Mouse (Mus musculus) frontal cortex, postnatal 10 days (tissue): ENCODE results near the gene Ccdc86.

ENCODE experiments used
- DNase-seq, 2 experiments: peaks; one replicate each; pipeline ENCODE4 v3.0.0; 2022; ENCODE audit warnings: low spot score in 2 of 2, mixed read lengths in 1 of 2

Ccdc86 gene

DNA sequence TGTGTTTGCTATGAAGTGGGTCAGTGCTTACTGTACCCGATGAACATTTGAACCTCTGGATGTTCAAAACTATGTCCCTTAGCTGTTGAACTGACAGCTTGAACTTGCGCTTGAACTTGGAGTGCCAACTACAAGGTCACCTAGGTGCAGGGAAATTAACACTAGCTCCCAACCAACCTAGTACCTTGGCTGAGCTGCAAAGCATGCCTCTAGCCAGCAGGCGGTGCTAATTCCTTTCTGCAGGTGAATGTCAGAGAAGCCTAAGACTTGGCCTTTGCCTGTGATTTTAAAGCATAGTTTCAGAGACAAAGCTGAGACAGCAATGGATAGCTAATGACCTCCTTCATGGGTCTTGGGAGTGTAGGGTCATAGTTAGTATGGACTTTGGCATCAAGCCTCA is 41.2 kb downstream of the Ccdc86 start:
- peak in 1 of 2 experiments; percentile 56 for DNase-seq

DNA sequence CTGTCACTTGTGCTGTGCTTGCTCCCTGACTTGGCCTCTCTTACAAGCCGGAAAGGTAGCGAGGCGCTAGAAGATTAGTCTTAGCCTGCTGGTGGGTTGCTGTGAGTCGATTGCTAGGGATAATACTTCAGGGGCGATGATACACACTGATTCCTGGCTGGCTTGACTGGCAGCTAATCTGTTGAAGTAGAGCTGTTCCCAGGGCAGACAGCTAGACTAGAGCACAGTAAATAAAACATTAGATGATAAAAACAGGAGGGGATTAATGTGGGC is 43.4 kb downstream of the Ccdc86 start:
- no peak for DNase-seq

DNA sequence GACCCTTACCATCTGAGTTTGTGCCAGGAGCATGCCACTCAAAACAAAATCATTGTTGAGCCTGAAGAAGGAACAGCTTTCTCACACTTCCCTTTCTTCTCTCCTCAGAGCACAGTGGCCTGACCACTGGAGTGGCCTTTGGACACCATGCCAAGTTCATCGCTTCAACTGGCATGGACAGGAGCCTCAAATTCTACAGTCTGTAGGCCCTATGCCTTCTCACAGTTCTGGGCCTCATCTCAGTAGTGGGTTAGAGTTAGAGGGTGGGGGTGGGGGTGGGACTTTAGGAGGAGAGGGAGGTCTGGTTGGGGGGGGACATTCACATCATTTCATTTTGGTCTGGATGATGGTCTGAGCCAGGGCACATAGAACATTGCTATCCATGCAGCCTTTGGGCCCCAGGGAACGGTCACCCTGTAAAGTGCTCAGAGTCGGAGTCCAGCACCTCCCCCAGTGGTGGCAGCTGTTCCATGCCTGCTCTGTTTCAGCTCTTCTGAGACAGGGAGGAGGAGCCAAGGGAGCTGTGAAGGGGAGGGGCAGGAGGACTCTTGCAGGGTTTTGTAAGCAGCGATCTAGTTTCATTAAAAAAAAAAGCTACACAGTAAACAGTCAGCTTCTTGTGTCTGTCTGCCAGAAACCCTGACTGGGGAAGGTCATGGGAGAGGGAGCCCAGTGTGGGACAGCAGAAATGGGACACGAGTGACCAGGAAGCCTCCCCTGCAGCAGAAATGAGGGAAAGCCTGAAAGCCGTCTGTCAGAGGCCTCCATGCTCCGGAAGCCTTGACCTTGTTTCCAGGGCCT is 43.9 kb downstream of the Ccdc86 start:
- DNase-seq = peak; percentile 43 to 67

DNA sequence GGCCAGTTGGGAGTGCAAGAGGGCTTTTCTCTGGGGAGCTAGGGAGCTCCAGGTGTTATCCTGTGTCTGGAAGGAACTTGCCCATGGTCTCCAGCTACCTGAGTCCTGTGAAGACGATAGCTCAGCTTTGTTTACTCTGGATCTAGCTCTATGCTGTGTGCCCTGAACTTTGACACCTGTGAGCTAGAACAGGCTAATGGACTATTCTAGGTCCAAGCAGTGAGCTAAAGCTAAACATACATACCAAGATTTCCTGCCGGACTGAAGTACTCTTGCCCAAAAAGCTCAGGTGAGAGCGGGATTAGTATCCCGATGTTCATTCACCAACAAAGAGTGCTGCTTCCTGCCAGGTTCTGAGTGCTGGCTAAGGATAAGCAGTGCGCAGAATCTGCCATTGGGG is 44.6 kb downstream of the Ccdc86 start:
- DNase-seq = no peak

DNA sequence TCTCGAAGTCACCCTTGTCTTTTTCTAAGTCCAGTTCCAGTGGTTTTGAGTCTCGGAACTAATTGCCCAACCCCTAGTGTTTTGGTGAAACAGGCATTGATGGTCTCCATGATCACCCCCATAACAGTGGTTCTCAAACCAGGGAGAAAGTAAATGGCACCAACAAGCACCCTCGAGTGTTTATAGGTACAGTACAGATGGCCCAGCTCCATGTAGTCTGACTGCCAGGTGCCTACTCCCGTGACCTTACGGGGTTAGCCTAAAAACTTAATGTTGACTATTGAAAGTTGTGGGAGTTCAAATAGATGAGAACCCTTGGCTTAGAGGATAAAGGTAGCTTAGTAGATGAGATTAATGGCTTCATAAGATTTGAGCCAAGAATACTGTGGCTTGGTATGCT is 48.0 kb downstream of the Ccdc86 start:
- no peak for DNase-seq

DNA sequence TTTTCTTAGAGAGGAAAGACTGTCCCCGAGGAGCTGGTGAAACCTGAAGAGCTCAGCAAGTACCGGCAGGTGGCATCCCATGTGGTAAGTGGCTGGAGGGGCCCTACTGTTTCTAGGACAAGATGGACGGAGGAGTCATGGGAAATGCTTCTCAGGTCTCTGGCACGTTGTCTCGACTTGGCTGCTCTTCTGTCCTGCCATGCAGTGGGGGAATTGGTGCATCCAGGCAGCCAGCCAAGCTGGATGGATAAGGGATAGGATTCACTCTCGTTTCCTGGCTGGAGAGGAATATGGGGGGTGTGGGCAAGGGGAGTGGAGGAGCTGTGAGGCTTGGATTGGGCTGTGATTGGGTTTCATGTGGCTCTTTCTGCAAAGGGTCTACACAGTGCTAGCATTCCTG is 48.8 kb downstream of the Ccdc86 start:
- DNase-seq = no peak

DNA sequence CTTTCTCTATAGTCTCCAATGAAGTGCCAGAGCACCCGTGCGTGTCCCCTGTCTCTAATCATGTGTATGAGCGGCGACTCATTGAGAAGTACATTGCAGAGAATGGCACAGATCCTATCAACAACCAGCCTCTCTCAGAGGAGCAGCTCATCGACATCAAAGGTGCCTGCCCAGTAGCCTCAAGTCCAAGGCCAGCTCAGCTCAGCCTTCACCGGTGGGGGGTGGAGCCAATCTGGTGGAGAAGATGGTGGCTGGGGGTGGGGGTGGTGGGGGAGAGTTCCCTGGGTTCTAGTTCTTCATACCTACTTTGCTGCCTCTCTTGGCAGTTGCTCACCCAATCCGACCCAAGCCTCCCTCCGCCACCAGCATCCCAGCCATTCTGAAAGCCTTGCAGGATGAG is 51.6 kb downstream of the Ccdc86 start:
- DNase-seq = no peak

DNA sequence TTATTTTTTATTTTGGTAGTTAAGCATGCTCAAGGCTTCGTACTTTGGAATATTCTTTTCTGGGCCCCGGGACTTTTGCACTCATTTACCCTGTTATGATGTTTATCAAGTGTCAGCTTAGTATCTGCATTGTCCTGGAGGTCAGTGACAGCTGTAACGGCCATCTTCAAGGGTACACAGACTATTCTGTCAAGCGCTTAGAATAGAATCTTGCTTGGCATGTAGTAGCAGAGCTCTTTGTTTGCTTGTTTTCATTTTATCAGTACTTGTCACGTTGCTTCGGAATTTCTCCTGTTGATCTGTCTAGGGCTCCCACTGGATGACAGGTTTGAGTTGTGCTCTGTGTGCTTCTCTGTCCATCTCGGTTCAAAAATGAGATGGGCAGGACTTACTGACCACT is 52.2 kb downstream of the Ccdc86 start:
- DNase-seq = no peak

DNA sequence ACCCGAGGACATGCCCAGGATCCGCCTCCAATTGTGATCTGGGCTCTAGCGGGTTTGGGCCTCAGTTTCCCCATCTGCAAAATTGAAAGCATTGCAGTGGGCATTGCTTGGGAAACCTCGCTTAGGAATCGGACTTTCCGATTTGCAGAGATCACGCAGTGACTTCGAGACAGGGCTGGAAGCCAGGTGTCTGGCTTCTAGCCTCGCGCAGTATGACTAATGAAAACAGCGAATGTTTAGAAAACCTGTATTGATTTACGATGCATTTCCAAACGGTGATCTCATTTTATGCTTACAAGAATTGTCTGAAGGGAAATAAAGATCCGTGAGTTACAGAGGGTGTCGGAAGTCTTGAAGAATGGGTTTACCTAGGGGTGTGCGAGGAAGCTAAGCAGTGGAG is 53.4 kb downstream of the Ccdc86 start:
- no peak for DNase-seq

DNA sequence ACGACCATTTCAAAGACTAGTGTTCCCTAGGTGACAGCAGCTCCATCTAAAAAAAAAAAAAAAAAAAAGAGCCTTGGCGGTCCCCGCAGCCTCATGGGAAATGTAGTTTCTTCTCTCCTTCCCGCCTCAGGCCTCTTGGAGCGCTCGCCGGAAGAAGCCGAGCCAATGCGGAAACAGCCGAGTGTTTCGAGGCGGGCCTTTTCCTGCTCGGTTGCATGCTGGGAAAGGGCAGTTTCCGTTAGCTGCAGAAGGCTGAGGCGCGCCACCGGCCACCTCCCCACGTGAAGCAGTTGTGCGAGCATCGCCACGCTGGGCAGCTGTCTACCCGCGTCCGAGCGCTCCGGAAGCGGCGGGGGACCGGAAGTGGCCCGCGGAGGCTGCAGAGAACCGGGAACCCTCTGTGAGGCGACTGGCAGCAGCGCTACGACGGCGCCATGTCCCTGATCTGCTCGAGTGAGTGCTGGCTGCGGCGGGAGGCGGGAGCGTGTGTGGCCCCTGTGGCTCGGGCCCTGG is 54.0 kb downstream of the Ccdc86 start, which contains the start of gene Prpf19:
Gene Prpf19 (plus strand): TSS at position 216 of the 513 bp plus-strand sequence.
- DNase-seq = peak; percentile 95 to 99

DNA sequence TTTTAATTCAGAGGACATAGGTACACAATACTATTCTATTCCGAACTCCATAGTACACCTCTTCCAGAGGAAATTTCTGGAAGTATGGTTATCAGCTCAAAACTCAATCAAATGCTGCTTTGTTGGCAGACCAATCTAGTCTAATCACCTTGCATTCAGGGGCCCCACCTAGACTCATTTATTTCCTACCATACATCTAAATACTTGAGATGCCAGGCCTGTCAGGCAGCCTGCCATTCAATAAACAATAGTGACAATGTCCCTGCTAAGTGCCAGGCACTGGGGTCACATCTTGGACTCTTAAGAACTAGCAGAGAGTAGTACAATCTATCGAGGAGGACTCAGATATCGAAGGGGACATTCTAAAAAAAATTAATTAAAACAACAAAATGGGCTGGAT is 56.9 kb downstream of the Ccdc86 start:
- no peak for DNase-seq
